Mouse (Mus musculus) liver, postnatal 0 days (tissue): ENCODE data around the gene 4930595M18Rik. TPM values are rescaled to one million over a fixed set of nuclear protein-coding genes. Genes with fewer than 3 reads are reported as not detected.

Source experiments
- ATAC-seq: fragments of 200-750 bp; cut with Nextera tagmentation; 2 replicates; pipeline ENCODE4 v1.8.0; 2017; ENCODE audit warnings: mild to moderate bottlenecking, moderate library complexity
- DNase-seq: peaks from one replicate; pipeline ENCODE4 v3.0.0-alpha.2; 2016
- H3K27ac ChIP-seq: fragments of 300-500 bp; sonication (generic); 2 replicates; pipeline ENCODE4 v1.5.1; 2014; ENCODE audit warnings: antibody characterized with exemption, moderate library complexity, mild to moderate bottlenecking, low read depth
- H3K27me3 ChIP-seq: fragments of 300-500 bp; sonication (generic); 2 replicates; pipeline ENCODE4 v1.6.1; 2014; ENCODE audit warnings: low read length, control low read depth, mixed read lengths; ENCODE audit not compliant: insufficient read depth
- H3K36me3 ChIP-seq: fragments of 300-500 bp; sonication (generic); replicated peaks from 2 replicates; pipeline ENCODE4 v1.6.1; 2014; ENCODE audit warnings: mild to moderate bottlenecking, control low read depth, low read length, moderate library complexity, mixed read lengths; ENCODE audit not compliant: insufficient read depth
- H3K4me1 ChIP-seq: fragments of 300-500 bp; sonication (generic); 2 replicates; pipeline ENCODE4 v1.6.1; 2014; ENCODE audit warnings: antibody characterized with exemption, mild to moderate bottlenecking, control low read depth; ENCODE audit not compliant: insufficient read depth
- H3K4me2 ChIP-seq: fragments of 300-500 bp; sonication (generic); 2 replicates; pipeline ENCODE4 v1.6.1; 2014; ENCODE audit warnings: low read depth, mild to moderate bottlenecking, low read length, moderate library complexity, mixed read lengths
- H3K4me3 ChIP-seq: fragments of 300-500 bp; sonication (generic); 2 replicates; pipeline ENCODE4 v1.5.1; 2014; ENCODE audit warnings: low read depth, low read length
- H3K9ac ChIP-seq: fragments of 300-500 bp; sonication (generic); replicated peaks from 2 replicates; pipeline ENCODE4 v1.6.1; 2014; ENCODE audit warnings: mild to moderate bottlenecking, moderate library complexity
- H3K9me3 ChIP-seq: fragments of 300-500 bp; sonication (generic); 2 replicates; pipeline ENCODE4 v1.6.1; 2016; ENCODE audit warnings: mild to moderate bottlenecking, control low read depth, low read length, mixed read lengths
- CTCF ChIP-seq: sonication (generic); IDR thresholded peaks from 2 replicates; pipeline ENCODE4 v1.5.1; 2016; ENCODE audit warnings: antibody characterized with exemption, low read depth
- EP300 ChIP-seq: IDR thresholded peaks from 2 replicates; pipeline ENCODE4 v1.6.1; 2016; ENCODE audit warnings: antibody characterized with exemption, low read depth, mild to moderate bottlenecking
- WGBS: fragments of 180-500 bp; shearing (Covaris S2); extraction: QIAGEN DNeasy Blood & Tissue Kit; methylation state at CpG from one replicate; pipeline ENCODE4 v1.1.7; 2014; ENCODE audit not compliant: insufficient replicate concordance; 5-methylcytosine and 5-hydroxymethylcytosine counted together
- polyA plus RNA-seq: library from polyadenylated mRNA; unstranded; fragments of >200 nt; fragmentation: Nextera tagmentation; extraction: Ambion mirVana; gene quantifications from 2 replicates; pipeline ENCODE4 v1.2.1, GENCODE M21; 2015

Gene 4930595M18Rik
- not detected in 2 replicates for polyA plus RNA-seq

GRCm38 (mm10) chrX:81458021-81458420, at the start of gene 4930595M18Rik:
4930595M18Rik (minus strand) TSS chrX:81458121.
- Histone ChIP-seq H3K4me2 (no peak within 1 kb of the TSS), H3K27ac (no peak within 1 kb of the TSS), H3K4me1 (no peaks in the 10 kb centered on the region), H3K9me3 (no peaks in the 10 kb centered on the region), H3K36me3 (no peaks in the 10 kb centered on the region), H3K9ac (no peak within 1 kb of the TSS), H3K27me3 (no peaks in the 10 kb centered on the region), H3K4me3 (no peak within 1 kb of the TSS)
- DNase-seq (no peak), ATAC-seq (no peak)
- TF ChIP-seq CTCF (no peak), EP300 (no peak)
- 80% methylated on average over 6 of the region's 6 CpGs for WGBS

- H3K36me3 ChIP-seq: no peaks in the 10 kb centered on the region
- no peak overlapping the region for H3K4me2 ChIP-seq
- no peak overlapping the region for H3K4me3 ChIP-seq
- H3K9ac ChIP-seq: no peak overlapping the region
- DNase-seq (no peak), ATAC-seq (no peak)
- H3K27ac ChIP-seq: no peak overlapping the region
- no peak for TF ChIP-seq EP300
- TF ChIP-seq CTCF: 0 out of 2 replicates have a peak, but pooled peaks have one; percentile 13
- H3K4me1 ChIP-seq: no peaks in the 10 kb centered on the region
- no peaks in the 10 kb centered on the region for H3K27me3 ChIP-seq
- no peaks in the 10 kb centered on the region for H3K9me3 ChIP-seq
These were observed 14.6 kb upstream of the 4930595M18Rik start for GRCm38 (mm10) chrX:81472500-81472899.
